Mouse (Mus musculus) telencephalon, adult 2 months (tissue): ENCODE measurements at regions not wholly inside any gene's neighbourhood (a gene's known extent, or its start where the extent isn't known, plus 50 kb on each side); places are given as distances from the start of the nearest gene placed in this dataset.

ENCODE experiments used
- DNase-seq: peaks from one replicate; pipeline ENCODE4 v3.0.0-alpha.2; 2011; ENCODE audit warnings: low read depth, low spot score

- DNase-seq = no peak
Observed at GRCm38 (mm10) chr13:47955504-47955903, 305.5 kb upstream of the Id4 start.

DNA sequence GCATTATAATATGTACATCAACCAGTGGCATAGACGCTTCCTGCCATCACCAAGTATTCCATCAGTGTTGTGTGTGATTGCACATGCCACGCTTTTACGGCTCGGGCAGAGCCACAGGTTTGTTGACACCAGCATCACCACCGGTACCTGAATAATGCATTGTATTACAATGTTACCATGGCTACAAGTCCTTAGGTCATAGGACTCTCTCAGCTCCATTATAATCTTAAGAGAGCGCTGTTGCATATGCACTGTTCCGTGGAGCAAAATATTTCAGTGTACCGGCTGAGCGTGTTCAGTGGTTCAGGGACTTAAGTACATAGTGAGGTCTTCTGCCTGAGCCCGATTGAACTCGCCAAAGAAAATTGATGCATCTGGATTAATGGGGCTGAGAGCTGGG, 303.4 kb upstream of the Id4 start:
- DNase-seq = no peak

DNA sequence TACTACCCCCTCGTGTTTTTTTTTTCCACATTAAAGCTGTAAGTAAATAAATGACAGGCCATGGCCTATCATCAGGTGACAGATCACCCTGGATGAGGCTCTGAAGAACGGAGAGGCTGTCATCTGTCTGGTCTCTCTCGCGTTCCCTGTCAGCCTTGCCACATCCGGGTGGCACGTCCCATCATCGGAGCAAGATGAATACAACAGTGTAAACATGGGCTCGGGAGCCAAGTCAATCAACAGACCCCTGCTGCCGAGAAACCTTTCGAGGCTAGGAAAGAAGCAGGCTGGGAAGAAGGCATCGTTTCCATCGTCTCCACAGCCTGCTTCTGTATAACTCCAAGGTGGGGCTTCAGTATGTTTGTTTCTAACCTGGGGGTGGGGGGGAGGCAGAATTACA, 286.8 kb upstream of the Id4 start:
- no peak for DNase-seq

- DNase-seq = no peak
Observed at GRCm38 (mm10) chr13:47974756-47975515, 286.1 kb upstream of the Id4 start.

DNA sequence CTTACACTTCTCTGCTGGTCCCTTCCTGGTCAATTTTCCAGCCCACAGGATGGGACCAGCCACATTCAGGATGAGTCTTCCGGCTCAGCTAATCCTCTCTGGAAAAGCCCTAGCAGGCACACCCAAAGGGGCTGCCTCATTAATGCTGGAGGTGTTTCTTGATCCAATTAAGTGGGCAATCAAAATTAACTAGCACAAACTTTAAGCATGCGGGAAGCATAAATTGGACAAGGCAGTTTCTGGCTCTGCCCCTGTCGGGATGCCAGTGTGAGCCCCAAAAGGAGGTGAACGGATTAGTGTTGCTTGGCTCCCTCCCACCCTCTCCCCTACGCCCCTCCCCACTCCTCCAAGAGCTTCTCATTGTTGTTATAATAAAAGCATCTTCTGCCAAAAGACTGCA, 262.5 kb upstream of the Id4 start:
- DNase-seq = no peak

GRCm38 (mm10) chr13:47999399-47999798, 261.6 kb upstream of the Id4 start:
- no peak for DNase-seq

- no peak for DNase-seq
Observed at GRCm38 (mm10) chr13:48003126-48003525, 257.9 kb upstream of the Id4 start.

GRCm38 (mm10) chr13:48013336-48013750, 247.7 kb upstream of the Id4 start:
- no peak for DNase-seq

DNA sequence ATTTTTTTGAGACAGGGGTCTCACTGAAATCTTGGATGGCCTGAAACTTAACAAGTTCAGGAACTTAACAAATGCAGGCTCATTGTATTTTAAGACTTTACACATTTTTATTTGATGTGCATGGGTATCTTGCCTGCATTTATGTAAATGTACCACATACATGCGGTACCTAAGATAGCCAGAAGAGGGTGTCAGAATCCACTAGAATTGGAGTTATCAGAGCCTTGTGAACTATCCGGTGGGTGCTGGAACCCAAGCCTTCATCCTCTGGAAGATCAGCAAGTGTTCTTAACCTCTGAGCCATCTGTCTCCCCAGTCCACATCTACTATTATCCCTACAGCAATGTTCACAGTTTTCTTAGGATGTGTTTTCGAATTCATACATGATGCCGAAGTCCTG, 245.7 kb upstream of the Id4 start:
- no peak for DNase-seq

DNA sequence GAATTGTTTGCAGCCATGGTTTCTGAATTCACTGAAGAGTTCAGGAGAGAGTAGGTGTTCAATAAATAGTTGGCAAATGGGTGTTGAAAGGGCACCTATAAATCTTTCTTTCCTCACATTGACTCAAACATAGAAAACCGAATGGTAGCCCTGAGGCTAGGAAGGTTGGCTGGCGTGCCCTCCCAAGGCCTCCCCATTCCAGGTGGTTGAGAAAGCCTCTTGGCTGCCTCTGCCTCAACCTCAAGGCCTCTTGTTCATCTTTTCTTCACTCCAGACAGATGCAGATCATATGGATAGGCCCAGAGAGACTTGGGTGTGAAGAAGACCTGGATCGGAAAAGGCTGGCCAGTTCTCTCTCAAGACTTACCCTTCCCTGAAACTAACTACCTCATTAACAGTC, 245.0 kb upstream of the Id4 start:
- DNase-seq = no peak

DNA sequence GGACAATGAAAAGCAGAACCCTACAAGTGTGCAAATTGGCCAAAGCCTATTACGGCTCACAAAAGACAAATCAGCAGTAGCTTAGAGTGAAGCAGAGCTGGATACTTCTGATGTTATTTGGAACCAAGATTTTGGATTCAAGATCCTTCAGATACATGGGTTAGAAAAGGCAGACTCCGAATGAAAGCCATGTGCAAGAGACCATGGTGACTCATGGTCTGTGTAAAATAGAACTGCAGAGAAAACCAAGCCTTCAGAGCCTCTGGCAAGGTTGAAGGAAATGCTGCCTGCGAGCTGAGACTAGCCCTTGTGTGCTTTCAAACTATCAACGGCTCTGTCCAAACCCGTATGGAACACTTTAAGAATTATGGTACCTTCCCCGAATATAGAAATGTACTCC, 244.4 kb upstream of the Id4 start:
- DNase-seq = no peak

GRCm38 (mm10) chr13:48017649-48018048, 243.4 kb upstream of the Id4 start:
- DNase-seq = no peak

GRCm38 (mm10) chr13:48018606-48019005, 242.4 kb upstream of the Id4 start:
- DNase-seq = no peak

- peak; percentile 15 for DNase-seq
Observed at GRCm38 (mm10) chr13:48022958-48023615, 237.9 kb upstream of the Id4 start.

GRCm38 (mm10) chr13:48027775-48028489, 233.1 kb upstream of the Id4 start:
- peak; percentile 46 for DNase-seq

- no peak for DNase-seq
Observed at GRCm38 (mm10) chr13:48031491-48031890, 229.5 kb upstream of the Id4 start.

DNA sequence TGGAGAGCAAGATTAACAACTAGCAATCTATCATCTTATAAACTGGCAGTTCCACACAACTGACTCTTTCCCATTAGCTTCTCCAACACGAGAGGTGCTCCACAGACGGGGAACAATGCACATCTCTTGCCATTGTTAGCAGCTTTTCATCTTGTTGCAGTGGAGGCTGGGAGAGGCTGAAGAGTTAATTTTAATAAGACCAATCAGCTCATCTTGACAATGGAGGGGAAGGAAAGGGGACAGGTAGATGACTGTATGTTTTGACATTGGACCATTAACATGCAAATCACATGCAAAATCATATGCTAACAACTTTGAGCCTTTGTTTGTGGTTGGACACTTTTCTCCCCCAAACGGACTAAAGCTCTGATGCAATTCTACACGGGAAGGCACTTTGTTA, 218.9 kb upstream of the Id4 start:
- DNase-seq = no peak

- DNase-seq = no peak
Observed at GRCm38 (mm10) chr13:48042572-48042971, 218.5 kb upstream of the Id4 start.

GRCm38 (mm10) chr13:48046201-48046750, 214.8 kb upstream of the Id4 start:
- DNase-seq = no peak

DNA sequence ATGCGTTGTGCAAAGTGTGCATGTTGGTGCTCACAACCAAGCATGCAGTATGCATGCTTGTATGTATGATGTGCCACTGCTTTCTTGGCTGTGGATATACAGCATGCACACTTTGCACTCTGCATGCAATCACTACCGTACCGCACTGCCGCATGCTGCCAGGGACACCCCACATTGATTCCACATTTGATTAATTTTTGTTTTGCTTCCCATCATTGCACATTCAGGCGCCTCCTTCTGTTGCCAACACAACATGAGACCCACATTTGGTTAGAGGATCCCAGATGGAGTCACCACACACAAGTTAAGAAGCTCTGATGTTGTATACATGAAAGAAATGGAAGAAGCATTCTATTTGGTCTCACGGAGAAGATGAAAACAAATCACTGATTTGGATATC, 211.2 kb upstream of the Id4 start:
- no peak for DNase-seq

GRCm38 (mm10) chr13:48074630-48075029, 186.4 kb upstream of the Id4 start:
- peak; percentile 52 for DNase-seq

DNA sequence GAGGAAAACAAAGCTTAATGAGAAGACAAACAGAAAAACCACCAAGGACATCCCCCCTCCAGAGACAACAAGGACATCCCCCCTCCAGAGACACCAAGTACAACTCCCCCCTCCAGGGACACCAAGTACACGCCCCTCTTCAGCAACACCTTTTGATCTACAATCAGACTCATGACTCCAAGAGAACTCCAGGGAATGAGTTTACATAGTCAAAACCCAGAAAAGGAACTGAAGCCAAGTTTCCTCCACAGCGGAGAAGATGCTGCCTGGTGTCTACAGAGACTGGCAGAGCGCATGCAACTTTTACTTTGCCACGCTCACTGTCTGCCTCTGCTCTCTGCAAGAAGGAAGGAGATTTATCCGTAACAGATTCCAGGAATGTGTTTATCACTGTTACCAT, 185.7 kb upstream of the Id4 start:
- DNase-seq = no peak
